Mouse (Mus musculus) testis, postnatal 10 days (tissue): ENCODE data around the gene Klf9.

ENCODE experiments used
- DNase-seq: peaks from one replicate; pipeline ENCODE4 v3.0.0; 2021; ENCODE audit warnings: low spot score

Gene Klf9

GRCm38 (mm10) chr19:23140689-23141317, at the start of gene Klf9:
TSS of gene Klf9 (plus strand) at chr19:23141226.
- peak; percentile 92 for DNase-seq

DNA sequence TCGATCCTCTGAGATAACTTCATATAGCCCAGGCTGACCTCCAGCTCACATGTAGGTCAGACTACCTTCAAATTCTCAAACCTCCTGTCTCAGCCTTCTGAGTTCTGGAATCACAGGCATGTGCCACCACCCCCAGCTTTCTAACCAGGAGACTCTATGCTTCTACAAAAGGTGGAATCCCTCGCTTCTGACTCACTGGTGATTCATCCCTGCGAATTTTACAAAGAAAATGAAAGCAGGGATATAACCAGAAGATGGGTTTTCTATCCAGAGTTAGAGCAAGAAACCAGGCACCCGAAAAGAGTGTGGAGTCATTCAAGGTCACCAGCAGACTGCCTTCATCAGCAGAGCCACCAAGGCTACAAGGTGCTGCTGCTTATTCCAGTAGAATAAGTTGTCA, 49.4 kb upstream of the Klf9 start:
- no peak for DNase-seq

DNA sequence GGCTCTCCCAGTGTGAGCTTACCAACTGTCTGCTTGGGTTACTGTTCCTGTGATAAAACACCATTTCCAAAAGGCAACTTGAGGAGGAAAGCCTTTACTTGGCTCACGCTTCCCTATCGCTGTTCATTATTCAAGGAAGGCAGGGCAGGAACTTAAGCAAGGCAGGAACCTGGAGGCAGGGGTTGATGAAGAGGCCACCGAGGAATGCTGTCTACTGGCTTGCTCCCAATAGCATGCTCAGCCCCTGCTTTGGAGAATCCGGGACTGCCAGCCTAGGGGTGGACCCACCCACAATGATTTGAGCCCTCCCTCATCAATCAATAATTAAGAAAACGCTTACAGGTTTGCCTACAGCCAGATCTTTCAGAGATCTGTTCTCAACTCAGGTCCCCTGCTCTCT, 47.5 kb upstream of the Klf9 start:
- no peak for DNase-seq

- no peak for DNase-seq
These were observed 46.1 kb upstream of the Klf9 start for GRCm38 (mm10) chr19:23094906-23095305.

DNA sequence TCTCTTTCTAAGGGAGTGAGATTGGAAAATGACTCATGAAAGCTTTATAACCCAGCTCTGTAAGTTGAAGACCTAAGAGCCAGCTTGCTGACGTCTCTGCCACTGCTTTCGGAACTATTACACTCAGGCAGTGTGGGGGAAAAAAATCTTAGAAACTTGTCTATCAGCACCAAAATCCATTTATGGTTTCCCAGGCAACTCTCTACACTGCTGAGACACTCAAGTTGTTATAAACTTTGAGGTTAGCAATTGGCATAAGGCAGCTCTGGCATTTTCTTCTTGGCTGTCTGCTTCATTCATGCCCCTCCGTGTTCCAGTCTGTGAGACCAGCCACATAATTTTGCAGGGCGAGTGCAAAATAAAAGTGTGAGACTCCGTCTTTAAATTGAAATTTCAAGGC, 34.2 kb upstream of the Klf9 start:
- no peak for DNase-seq

GRCm38 (mm10) chr19:23107335-23107734, 33.7 kb upstream of the Klf9 start:
- DNase-seq: no peak

DNA sequence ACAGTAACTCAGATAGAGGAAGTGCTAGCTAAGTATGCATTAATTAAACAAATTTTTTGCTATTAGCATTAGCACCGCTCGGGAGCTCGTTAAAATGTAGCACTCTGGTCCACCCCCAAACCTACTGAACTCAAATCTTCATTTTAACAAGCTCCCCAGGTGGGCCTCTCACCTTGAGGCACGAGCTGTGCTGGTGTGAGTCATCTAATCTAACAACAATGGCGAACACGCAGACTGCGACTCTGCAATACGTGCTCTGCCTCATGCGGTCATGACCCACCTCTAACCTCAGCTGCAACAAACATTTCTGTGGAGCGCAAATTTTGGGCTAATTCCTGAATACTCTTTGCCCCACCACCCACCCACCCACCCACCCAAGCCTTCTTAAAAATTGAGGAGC, 19.2 kb upstream of the Klf9 start:
- DNase-seq: no peak

DNA sequence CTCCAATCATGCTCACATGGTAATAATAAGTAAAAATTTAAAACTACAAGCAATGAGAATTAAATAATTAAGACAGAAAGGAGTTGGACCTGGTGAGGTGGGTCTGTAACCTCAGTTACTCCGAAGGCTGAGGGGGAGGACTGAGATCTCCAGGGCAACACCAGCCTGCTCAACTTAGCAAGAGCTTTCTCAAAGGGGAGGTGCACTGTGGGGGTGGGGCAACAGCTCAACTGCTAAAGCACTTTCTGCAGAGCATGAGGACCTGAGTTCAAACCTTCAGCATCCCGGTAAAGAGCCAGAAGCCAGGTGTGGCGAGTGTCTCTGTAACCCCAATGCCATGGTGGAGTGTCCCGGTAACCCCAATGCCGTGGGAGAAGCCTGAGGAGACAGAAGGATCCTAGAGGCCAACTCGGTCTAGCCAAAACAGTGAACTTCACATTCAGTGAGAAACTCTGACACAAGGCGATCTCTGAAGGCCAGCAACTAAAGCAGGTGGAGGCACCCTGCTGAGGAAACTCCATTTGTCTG, 16.9 kb upstream of the Klf9 start:
- no peak for DNase-seq

DNA sequence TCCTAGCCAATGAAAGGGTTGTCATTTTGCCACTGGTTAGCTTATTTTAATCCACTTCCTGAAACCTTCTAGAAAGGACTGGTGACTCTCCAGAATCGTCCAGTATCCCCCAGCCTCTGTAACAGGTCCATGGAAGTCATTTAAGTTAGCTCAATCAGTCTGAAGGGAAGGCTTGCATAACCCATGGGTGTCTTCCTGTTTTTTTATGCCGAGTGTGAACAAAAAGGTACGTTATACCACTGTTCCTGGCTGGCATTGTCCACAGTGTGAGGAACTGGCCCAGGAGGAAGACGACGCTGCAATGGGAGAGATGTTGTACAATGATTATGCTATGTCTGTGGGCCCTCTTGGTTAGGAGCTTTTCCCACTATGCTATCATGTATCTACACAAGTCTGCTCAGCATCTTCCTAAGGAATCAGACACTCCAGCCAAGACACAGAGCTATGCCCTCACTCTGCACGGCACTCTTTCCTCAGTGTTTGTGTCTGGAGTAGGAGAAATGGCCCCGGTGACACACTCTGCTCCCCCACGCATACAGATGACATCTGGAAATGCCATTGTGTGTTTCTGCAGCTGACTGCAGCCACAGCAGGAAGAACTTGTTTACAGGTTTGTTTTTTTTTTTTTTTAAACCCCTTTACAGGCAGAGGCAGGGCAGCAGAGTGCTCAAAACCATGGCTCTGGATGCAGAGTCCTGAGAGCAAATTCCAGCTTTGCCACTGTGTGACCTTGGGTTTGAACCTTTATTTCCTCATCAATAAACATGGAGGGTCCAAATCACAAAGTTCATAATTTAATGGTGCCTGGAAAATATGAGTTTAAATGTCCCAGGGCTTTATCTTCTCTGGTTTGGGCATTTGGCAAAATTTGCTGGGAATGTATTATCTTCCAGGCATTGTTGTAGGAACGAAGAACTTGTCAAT, 15.5 kb upstream of the Klf9 start:
- DNase-seq: no peak

GRCm38 (mm10) chr19:23129908-23130307, 11.1 kb upstream of the Klf9 start:
- no peak for DNase-seq

DNA sequence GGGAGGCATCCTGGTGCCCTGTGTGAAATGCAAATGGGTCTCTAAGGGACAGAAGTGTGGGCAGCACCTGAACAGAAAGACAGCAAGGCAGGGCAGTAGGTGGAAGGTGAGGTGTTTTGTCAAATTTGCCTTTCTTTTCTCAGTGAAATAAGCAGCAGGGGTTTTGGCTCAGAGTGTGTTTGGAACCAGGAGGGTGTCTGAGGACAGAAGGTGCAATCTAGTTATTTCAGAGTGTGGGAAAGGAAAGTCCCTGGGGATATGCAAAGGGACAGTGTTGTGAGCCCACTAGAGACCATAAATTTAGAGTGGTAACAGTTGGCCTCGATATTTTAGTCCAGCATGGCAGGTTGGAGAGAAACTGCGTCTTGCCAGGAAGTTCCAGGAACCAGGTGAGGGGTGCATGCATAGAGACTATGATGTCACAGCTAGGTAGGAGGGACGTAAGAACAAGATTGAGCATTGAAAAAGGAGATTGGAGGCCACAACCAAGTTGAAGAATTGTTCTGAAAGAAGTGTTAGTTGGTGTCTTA, 8.9 kb upstream of the Klf9 start:
- DNase-seq: no peak

DNA sequence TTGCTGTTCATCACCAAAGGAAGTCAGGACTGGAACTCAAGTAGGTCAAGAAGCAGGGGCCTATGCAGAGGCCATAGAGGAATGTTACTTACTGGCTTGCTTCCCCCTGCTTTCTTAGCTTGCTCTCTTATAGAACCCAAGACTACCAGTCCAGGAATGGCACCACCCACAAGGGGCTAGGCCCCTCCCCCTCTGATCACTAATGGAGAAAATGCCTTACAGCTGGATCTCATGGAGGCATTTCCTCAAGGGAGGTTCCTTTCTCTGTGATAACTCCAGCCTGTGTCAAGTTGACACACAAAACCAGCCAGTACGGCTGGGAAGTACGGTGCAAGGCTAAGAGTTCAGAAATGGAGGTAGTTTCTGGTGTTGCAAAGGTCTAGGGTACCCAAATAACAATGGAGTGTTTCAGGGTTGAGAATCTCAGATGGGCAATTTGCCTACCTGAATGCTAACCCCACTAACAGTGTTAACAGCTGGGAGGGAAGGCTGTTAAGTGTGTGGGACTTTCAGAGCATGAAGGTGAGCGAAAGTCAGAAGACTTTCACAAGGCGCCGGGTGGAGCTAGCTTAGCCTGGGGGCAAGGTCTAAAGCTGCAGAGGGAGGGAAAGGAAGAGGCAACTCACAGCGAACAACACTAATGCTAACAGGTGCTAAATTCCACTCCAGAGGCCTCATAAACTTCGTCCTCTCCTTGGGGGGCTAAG, 8.2 kb upstream of the Klf9 start:
- DNase-seq: no peak

GRCm38 (mm10) chr19:23133427-23134094, 7.5 kb upstream of the Klf9 start:
- no peak for DNase-seq

- peak; percentile 81 for DNase-seq
These were observed 7.0 kb upstream of the Klf9 start for GRCm38 (mm10) chr19:23134095-23134440.

DNA sequence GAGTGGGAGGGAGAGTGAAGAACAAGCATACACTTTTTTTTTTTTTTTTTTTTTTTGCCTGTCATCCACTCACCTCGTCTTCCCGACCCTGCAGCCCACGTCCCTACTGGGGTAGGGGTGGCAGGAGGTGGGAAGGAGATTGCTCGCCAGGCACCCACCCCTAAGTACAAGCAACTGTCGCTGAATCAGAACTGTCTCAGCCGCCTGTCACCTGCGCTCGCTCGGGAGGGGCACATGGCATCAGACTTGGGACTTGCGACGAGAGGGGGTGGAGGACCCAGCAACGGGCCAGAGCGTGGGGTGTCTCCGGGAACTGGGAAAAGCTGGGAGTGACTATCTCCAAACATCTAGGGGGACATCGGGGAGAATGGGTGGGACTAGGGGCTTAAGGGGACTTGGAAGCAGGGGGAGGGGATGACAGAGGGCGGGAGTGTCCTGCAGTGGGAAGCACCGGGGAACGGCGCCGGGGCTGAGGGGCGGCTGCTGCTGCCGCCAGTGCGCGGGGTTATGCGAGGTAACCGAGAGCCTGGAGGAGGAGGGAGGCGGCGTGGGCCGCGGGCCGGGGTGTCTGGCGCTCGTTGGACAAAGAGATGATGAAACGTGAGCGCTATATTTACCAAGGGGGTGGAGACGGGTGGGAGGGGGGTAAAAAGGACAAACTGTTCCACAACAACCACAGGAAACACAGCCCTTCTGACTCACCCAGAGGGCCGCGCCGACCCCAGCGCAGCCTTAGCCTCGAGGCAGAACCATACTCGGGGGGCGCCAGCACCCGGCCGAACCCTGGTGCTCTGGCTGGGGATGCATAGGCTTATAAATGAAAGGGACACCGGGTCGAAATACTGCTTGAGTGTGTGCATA, 6.4 kb upstream of the Klf9 start:
- DNase-seq: peak; percentile 93

- peak; percentile 88 for DNase-seq
These were observed 5.5 kb upstream of the Klf9 start for GRCm38 (mm10) chr19:23135349-23136201.

DNA sequence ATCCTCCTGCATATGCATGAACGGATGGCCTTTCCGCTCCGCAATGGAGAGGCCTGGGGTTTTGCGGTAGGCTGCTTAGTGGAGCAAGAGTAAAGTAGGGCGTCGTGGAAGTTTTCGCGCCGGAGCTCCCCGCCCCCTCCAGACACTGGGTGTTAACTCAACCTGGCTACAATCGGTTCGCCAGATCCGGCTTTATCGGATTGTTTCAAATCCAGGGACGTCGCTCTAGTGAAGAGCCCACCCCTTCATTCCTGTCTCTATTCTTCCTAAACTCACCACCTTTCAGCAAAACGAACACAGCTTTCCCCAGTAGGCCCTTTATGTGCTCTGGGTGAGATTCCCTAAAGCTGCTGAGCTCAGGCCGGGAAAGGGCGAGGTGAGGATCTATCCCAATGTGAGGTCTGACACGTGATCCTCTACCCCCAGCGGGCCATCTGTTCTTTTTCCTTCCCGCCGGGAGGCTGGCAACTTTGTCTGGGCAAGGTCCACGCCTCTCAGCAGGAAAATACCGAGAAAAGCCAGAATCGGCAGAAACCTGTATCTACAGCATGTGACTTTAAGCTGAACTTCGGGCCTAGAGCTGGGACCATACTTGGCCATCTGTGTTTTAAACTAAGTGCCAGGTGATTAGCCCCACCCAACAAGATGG, 4.7 kb upstream of the Klf9 start:
- peak; percentile 69 for DNase-seq

- no peak for DNase-seq
These were observed 3.7 kb upstream of the Klf9 start for GRCm38 (mm10) chr19:23137295-23137694.

GRCm38 (mm10) chr19:23139756-23140470, 1.1 kb upstream of the Klf9 start:
- no peak for DNase-seq
